Mouse (Mus musculus) thymus, postnatal 14 days (tissue): ENCODE data around the gene Psmb11.
"Not testable (repeated sequence)": the region's sequence is repeated elsewhere in the genome, so short reads cannot be mapped to it uniquely, and the experiment has no call there.

Experiments
- DNase-seq: peaks from one replicate; pipeline ENCODE4 v3.0.0; 2021

Psmb11 gene

GRCm38 (mm10) chr14:54603686-54604085 lies 17.5 kb upstream of the Psmb11 start:
- no peak for DNase-seq

- peak; percentile 88 for DNase-seq
Measured at GRCm38 (mm10) chr14:54605752-54606321, 15.4 kb upstream of the Psmb11 start, which contains the start of gene 4931414P19Rik. TSS of gene 4931414P19Rik (minus strand) at chr14:54605993.

- DNase-seq, result no peak
Measured at GRCm38 (mm10) chr14:54607226-54607625, 14.0 kb upstream of the Psmb11 start.

GRCm38 (mm10) chr14:54609245-54609644 lies 12.0 kb upstream of the Psmb11 start:
- DNase-seq, result no peak

GRCm38 (mm10) chr14:54609962-54610361 lies 11.3 kb upstream of the Psmb11 start:
- DNase-seq, result peak; percentile 54

GRCm38 (mm10) chr14:54610648-54611047 lies 10.6 kb upstream of the Psmb11 start:
- DNase-seq, result no peak

- not testable (repeated sequence) for DNase-seq
Measured at GRCm38 (mm10) chr14:54614130-54614529, 7.1 kb upstream of the Psmb11 start.

- no peak for DNase-seq
Measured at GRCm38 (mm10) chr14:54616226-54616825, 4.9 kb upstream of the Psmb11 start.

GRCm38 (mm10) chr14:54617152-54617896 lies 3.9 kb upstream of the Psmb11 start:
- peak; percentile 33 for DNase-seq

GRCm38 (mm10) chr14:54617897-54618365 lies 3.3 kb upstream of the Psmb11 start, which contains the start of gene Psmb5:
TSS of gene Psmb5 (minus strand) at chr14:54618022.
- DNase-seq, result peak; percentile 89

GRCm38 (mm10) chr14:54623334-54623733 lies 2.1 kb downstream of the Psmb11 start:
- no peak for DNase-seq

GRCm38 (mm10) chr14:54624976-54625375 lies 3.7 kb downstream of the Psmb11 start:
- no peak for DNase-seq

- no peak for DNase-seq
Measured at GRCm38 (mm10) chr14:54628103-54628502, 6.9 kb downstream of the Psmb11 start.

- DNase-seq, result no peak
Measured at GRCm38 (mm10) chr14:54629797-54630196, 8.6 kb downstream of the Psmb11 start.

GRCm38 (mm10) chr14:54630583-54631239 lies 9.5 kb downstream of the Psmb11 start:
- DNase-seq, result no peak

- DNase-seq, result no peak
Measured at GRCm38 (mm10) chr14:54631240-54631599, 10.0 kb downstream of the Psmb11 start.

GRCm38 (mm10) chr14:54632252-54632651 lies 11.0 kb downstream of the Psmb11 start:
- DNase-seq, result no peak

- DNase-seq, result no peak
Measured at GRCm38 (mm10) chr14:54634182-54634581, 12.9 kb downstream of the Psmb11 start.

- peak; percentile 60 for DNase-seq
Measured at GRCm38 (mm10) chr14:54636954-54637353, 15.7 kb downstream of the Psmb11 start.

- DNase-seq, result peak; percentile 44
Measured at GRCm38 (mm10) chr14:54638210-54638609, 17.0 kb downstream of the Psmb11 start.

GRCm38 (mm10) chr14:54640121-54640520 lies 18.9 kb downstream of the Psmb11 start:
- no peak for DNase-seq

- no peak for DNase-seq
Measured at GRCm38 (mm10) chr14:54640946-54641304, 19.7 kb downstream of the Psmb11 start, which contains the start of gene Gm17606. TSS of gene Gm17606 (plus strand) at chr14:54640952.

- DNase-seq, result peak; percentile 96
Measured at GRCm38 (mm10) chr14:54641305-54641969, 20.2 kb downstream of the Psmb11 start, which contains the start of gene Cdh24. TSS of gene Cdh24 (minus strand) at chr14:54641364.
